Mouse (Mus musculus): Measurements from ENCODE around the gene Rab8a. TPM values are rescaled to one million over a fixed set of nuclear protein-coding genes. Genes with fewer than 3 reads are reported as not detected.

Gene Rab8a
- polyA plus RNA-seq, 1 experiment from 2014 or later, result 130 TPM

DNA sequence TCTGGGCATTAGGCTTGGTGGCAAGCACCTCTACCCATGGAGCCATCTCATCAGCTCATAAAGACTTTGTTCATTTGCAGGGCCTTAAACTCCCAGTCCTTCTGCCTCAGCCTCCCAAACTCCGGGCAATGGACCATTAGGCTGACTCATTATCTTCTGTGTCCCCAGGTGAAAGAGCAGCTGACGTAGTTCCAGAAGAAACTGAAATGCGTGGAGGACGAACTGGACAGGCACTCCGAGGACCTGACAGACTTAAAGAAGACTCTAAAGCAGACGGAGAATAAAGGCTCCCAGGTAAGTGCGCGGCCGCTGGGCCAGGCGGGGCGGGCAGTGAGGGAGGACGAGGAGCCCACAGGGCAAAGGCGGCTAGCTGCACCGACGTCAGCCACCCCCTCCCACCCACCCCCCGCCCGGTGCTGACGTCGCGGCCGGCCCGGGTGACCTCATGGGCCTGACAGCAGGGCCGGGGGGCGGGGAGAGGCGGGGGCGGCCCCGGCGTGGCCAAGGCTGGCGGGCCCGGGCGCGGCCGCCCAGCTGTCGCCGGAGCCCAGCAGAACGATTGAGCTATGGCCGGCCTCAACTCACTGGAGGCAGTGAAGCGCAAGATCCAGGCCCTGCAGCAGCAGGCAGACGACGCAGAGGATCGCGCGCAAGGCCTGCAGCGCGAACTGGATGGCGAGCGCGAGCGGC is 26.1 kb upstream of the Rab8a start, which contains the start of gene Tpm4:
Tpm4 (plus strand) TSS at position 220 of the 690 bp plus-strand sequence.
- Histone ChIP-seq H3K9me3 (no peaks in the 10 kb centered on the region), H3K4me3 (peak within 1 kb of the TSS; percentile 92), H3K4me1 (peaks cover 48% of the 10 kb centered on the region), H3K27me3 (replicated peaks; ENCODE audit: low read depth, poor library complexity, severe bottlenecking) (no peaks in the 10 kb centered on the region), H3K36me3 (replicated peaks) (peaks cover 25% of the 10 kb centered on the region), H3K27ac (replicated peaks) (peak within 1 kb of the TSS; percentile 100)
- WGBS, result 1% methylated on average over 49 of the region's 49 CpGs
- peak; percentile 93 for DNase-seq (ENCODE audit: low spot score)

DNA sequence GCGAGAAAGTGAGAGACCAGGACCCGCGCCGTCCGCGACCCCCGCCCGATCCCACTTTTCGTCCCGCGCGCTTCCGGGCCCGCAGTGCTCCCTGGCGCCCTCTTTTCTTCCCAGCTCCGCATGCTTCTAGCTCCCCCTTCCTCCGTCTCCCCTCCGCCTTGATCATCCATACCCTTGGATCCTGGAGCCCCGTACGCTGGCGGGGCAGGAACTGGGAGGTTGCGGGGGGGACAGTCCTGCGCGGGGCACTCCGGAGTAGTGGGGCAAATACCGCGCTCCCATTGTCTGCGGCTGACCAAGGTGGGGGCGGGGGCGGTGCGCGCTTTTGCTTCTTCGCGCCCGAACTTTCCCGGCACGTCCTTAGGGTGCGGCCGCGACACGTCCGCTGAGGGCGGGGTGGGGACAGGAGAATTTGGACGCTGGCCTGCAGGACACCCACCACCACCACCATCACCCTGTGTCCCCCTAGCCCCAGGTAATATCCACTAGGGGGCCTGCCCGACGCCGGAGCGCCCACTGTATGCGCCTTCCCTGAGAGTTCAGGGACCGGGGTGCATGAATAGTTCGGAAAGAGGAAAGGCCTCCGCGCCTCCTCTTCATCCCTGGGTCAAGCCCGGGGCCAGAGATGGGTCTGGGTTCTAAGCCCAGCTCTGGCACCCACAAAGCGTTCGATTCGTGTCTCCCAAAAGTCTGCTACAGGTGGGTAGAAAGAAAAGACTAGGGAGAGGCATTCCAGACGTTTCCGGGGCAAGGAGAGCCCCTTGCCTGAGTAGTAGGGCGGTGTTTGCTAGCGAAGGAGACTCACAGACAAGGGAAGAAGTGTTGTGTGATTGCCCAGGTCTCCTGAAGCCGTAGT is 25.3 kb upstream of the Rab8a start:
- under 1% methylated on average over 62 of the region's 62 CpGs for WGBS
- Histone ChIP-seq H3K36me3 (replicated peaks) (peaks cover 33% of the 10 kb centered on the region), H3K9me3 (no peaks in the 10 kb centered on the region), H3K4me3 (peak overlapping the region; percentile 92), H3K4me1 (peaks cover 48% of the 10 kb centered on the region), H3K27me3 (replicated peaks; ENCODE audit: low read depth, poor library complexity, severe bottlenecking) (no peaks in the 10 kb centered on the region), H3K27ac (replicated peaks) (peak overlapping the region; percentile 100)
- DNase-seq (ENCODE audit: low spot score), result peak; percentile 83

GRCm38 (mm10) chr8:72136302-72136978 is 24.6 kb upstream of the Rab8a start:
- WGBS, result 1% methylated on average over 18 of the region's 18 CpGs
- Histone ChIP-seq H3K4me1 (peaks cover 41% of the 10 kb centered on the region), H3K27me3 (replicated peaks; ENCODE audit: low read depth, poor library complexity, severe bottlenecking) (no peaks in the 10 kb centered on the region), H3K27ac (replicated peaks) (peak overlapping the region; percentile 100), H3K36me3 (replicated peaks) (peaks cover 41% of the 10 kb centered on the region), H3K4me3 (peak overlapping the region; percentile 92), H3K9me3 (no peaks in the 10 kb centered on the region)
- peak; percentile 80 for DNase-seq (ENCODE audit: low spot score)

DNA sequence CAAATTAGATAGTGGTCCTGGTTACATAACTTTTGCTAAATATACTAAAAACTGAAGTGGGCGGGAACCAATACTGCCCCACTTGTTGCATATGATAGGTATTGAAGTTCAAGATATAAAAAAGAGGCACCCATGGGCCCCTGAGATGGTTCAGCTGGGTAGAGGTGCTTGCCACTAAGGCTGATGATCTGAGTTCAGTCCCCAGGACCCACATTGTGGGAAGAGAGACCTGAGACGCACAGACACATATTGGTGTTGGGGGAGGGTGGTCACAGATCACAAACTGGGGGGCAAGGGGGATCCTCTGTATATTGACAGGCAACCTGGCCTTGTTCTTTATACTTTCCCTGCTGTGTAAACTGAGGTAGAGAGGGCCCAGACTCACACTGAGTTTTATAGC is 23.6 kb upstream of the Rab8a start:
- peak overlapping the region; percentile 92 for H3K4me3 ChIP-seq
- WGBS, result 88% methylated on average over 2 of the region's 2 CpGs

DNA sequence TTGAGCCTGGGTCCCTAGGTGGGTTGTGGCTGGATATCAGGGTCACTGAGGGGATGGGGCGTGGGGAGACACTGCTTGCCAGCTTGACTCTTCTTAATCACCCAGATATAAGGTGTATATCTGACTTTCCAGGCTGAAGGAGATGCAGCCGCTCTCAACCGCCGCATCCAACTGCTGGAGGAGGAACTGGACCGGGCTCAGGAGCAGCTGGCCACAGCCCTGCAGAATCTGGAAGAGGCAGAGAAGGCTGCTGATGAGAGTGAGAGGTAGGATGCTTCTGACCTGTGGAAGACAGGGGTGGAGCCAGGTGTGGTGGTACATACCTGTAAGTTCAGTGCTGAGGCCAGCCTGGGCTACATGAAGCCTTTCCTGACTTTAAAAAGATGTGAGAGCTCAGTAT is 22.5 kb upstream of the Rab8a start:
- 96% methylated on average over 5 of the region's 5 CpGs for WGBS
- H3K4me1 ChIP-seq, result peaks cover 28% of the 10 kb centered on the region
- peaks cover 61% of the 10 kb centered on the region for H3K36me3 ChIP-seq (replicated peaks)
- H3K4me3 ChIP-seq, result no peak overlapping the region
- DNase-seq (ENCODE audit: low spot score), result no peak
- H3K27ac ChIP-seq (replicated peaks), result no peak overlapping the region
- no peaks in the 10 kb centered on the region for H3K9me3 ChIP-seq
- H3K27me3 ChIP-seq (replicated peaks; ENCODE audit: low read depth, poor library complexity, severe bottlenecking), result no peaks in the 10 kb centered on the region

More for the DNA sequence above, 23.6 kb upstream of the Rab8a start:
- H3K27ac ChIP-seq (replicated peaks), result peak overlapping the region; percentile 100
- no peak for DNase-seq (ENCODE audit: low spot score)
- no peaks in the 10 kb centered on the region for H3K9me3 ChIP-seq
- no peaks in the 10 kb centered on the region for H3K27me3 ChIP-seq (replicated peaks; ENCODE audit: low read depth, poor library complexity, severe bottlenecking)
- H3K4me1 ChIP-seq, result peaks cover 35% of the 10 kb centered on the region
- H3K36me3 ChIP-seq (replicated peaks), result peaks cover 51% of the 10 kb centered on the region

- no peak overlapping the region for H3K4me3 ChIP-seq
- peaks cover 100% of the 10 kb centered on the region for H3K36me3 ChIP-seq (replicated peaks)
- WGBS, result 91% methylated on average over 13 of the region's 13 CpGs
- H3K27ac ChIP-seq (replicated peaks), result no peak overlapping the region
- no peaks in the 10 kb centered on the region for H3K9me3 ChIP-seq
- no peak for DNase-seq (ENCODE audit: low spot score)
- no peaks in the 10 kb centered on the region for H3K27me3 ChIP-seq (replicated peaks; ENCODE audit: low read depth, poor library complexity, severe bottlenecking)
- peaks cover 2% of the 10 kb centered on the region; the same call in 1 of the 2 replicates for H3K4me1 ChIP-seq
Observed at GRCm38 (mm10) chr8:72143256-72143824, 17.7 kb upstream of the Rab8a start.

- Histone ChIP-seq H3K27ac (replicated peaks) (no peak overlapping the region), H3K9me3 (no peaks in the 10 kb centered on the region), H3K27me3 (replicated peaks; ENCODE audit: low read depth, poor library complexity, severe bottlenecking) (no peaks in the 10 kb centered on the region), H3K4me3 (no peak overlapping the region), H3K36me3 (replicated peaks) (peaks cover 97% of the 10 kb centered on the region), H3K4me1 (no peaks in the 10 kb centered on the region)
- 92% methylated on average over 5 of the region's 5 CpGs for WGBS
- no peak for DNase-seq (ENCODE audit: low spot score)
Observed at GRCm38 (mm10) chr8:72144345-72144975, 16.5 kb upstream of the Rab8a start.

GRCm38 (mm10) chr8:72145511-72145910 is 15.5 kb upstream of the Rab8a start:
- Histone ChIP-seq H3K4me1 (no peaks in the 10 kb centered on the region), H3K27me3 (replicated peaks; ENCODE audit: low read depth, poor library complexity, severe bottlenecking) (no peaks in the 10 kb centered on the region), H3K4me3 (no peak overlapping the region), H3K27ac (replicated peaks) (no peak overlapping the region), H3K36me3 (replicated peaks) (peaks cover 97% of the 10 kb centered on the region), H3K9me3 (no peaks in the 10 kb centered on the region)
- 92% methylated on average over 3 of the region's 3 CpGs for WGBS
- no peak for DNase-seq (ENCODE audit: low spot score)

GRCm38 (mm10) chr8:72146056-72146455 is 14.9 kb upstream of the Rab8a start:
- WGBS, result 90% methylated on average over 1 of the region's 1 CpGs
- DNase-seq (ENCODE audit: low spot score), result no peak
- H3K27me3 ChIP-seq (replicated peaks; ENCODE audit: low read depth, poor library complexity, severe bottlenecking), result no peaks in the 10 kb centered on the region
- no peaks in the 10 kb centered on the region for H3K9me3 ChIP-seq
- no peaks in the 10 kb centered on the region for H3K4me1 ChIP-seq
- peaks cover 97% of the 10 kb centered on the region for H3K36me3 ChIP-seq (replicated peaks)
- H3K27ac ChIP-seq (replicated peaks), result no peak overlapping the region
- no peak overlapping the region for H3K4me3 ChIP-seq

- Histone ChIP-seq H3K27me3 (replicated peaks; ENCODE audit: low read depth, poor library complexity, severe bottlenecking) (no peaks in the 10 kb centered on the region), H3K4me1 (no peaks in the 10 kb centered on the region), H3K36me3 (replicated peaks) (peaks cover 97% of the 10 kb centered on the region), H3K9me3 (no peaks in the 10 kb centered on the region), H3K4me3 (no peak overlapping the region), H3K27ac (replicated peaks) (no peak overlapping the region)
- DNase-seq (ENCODE audit: low spot score), result no peak
- 87% methylated on average over 3 of the region's 3 CpGs for WGBS
Observed at GRCm38 (mm10) chr8:72146556-72146955, 14.4 kb upstream of the Rab8a start.

DNA sequence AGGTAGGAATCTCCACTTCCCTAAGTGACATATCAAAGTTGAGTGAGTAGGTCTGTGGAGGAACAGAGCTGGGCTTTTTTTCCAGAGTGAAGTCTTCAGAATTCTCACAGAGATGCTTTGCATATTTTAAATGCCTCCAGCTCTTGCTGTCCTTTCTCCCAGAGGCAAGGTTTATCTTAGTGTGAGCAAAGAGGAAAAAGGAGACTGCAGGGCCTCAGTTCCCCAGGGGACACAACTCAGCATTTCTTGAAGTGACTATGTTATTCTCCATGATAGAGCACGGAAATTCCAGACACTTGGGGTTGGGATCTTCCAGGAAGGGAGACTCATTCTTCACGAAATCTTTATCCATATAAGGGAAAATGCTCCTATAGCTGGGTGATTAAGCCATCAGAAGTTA is 13.7 kb upstream of the Rab8a start:
- Histone ChIP-seq H3K4me3 (no peak overlapping the region), H3K27me3 (replicated peaks; ENCODE audit: low read depth, poor library complexity, severe bottlenecking) (no peaks in the 10 kb centered on the region), H3K9me3 (no peaks in the 10 kb centered on the region), H3K36me3 (replicated peaks) (peaks cover 97% of the 10 kb centered on the region), H3K27ac (replicated peaks) (no peak overlapping the region), H3K4me1 (no peaks in the 10 kb centered on the region)
- 86% methylated on average over 2 of the region's 2 CpGs for WGBS
- DNase-seq (ENCODE audit: low spot score), result no peak

GRCm38 (mm10) chr8:72149056-72149455 is 11.9 kb upstream of the Rab8a start:
- no peaks in the 10 kb centered on the region for H3K4me1 ChIP-seq
- no peaks in the 10 kb centered on the region for H3K27me3 ChIP-seq (replicated peaks; ENCODE audit: low read depth, poor library complexity, severe bottlenecking)
- WGBS, result 91% methylated on average over 1 of the region's 1 CpGs
- no peaks in the 10 kb centered on the region for H3K9me3 ChIP-seq
- no peak overlapping the region for H3K27ac ChIP-seq (replicated peaks)
- no peak for DNase-seq (ENCODE audit: low spot score)
- H3K36me3 ChIP-seq (replicated peaks), result peaks cover 97% of the 10 kb centered on the region
- H3K4me3 ChIP-seq, result no peak overlapping the region
